Mouse (Mus musculus) forebrain, postnatal 0 days (tissue): ENCODE results near the gene Timm10. TPM values are rescaled to one million over a fixed set of nuclear protein-coding genes. Genes with fewer than 3 reads are reported as not detected.
"Not testable (repeated sequence)": the region's sequence is repeated elsewhere in the genome, so short reads cannot be mapped to it uniquely, and the experiment has no call there.

Experiments
- ATAC-seq: fragments of 200-750 bp; cut with Nextera tagmentation; 2 replicates; pipeline ENCODE4 v1.8.0; 2017; ENCODE audit warnings: mild to moderate bottlenecking, moderate library complexity
- DNase-seq: peaks from one replicate; pipeline ENCODE4 v3.0.0-alpha.2; 2015
- H3K27ac ChIP-seq: fragments of 300-500 bp; sonication (generic); 2 replicates; pipeline ENCODE4 v1.5.1; 2014; ENCODE audit warnings: low read depth, mild to moderate bottlenecking, antibody characterized with exemption, low read length, moderate library complexity, mixed read lengths
- H3K27me3 ChIP-seq: fragments of 300-500 bp; sonication (generic); 2 replicates; pipeline ENCODE4 v1.6.1; 2014; ENCODE audit warnings: mild to moderate bottlenecking, low read length, mixed read lengths; ENCODE audit not compliant: insufficient read depth
- H3K36me3 ChIP-seq: fragments of 300-500 bp; sonication (generic); 2 replicates; pipeline ENCODE4 v1.6.1; 2014; ENCODE audit warnings: mild to moderate bottlenecking, moderate library complexity; ENCODE audit not compliant: insufficient read depth
- H3K4me1 ChIP-seq: fragments of 300-500 bp; sonication (generic); 2 replicates; pipeline ENCODE4 v1.6.1; 2014; ENCODE audit warnings: antibody characterized with exemption; ENCODE audit not compliant: insufficient read depth
- H3K4me2 ChIP-seq: fragments of 300-500 bp; sonication (generic); 2 replicates; pipeline ENCODE4 v1.6.1; 2014; ENCODE audit warnings: low read depth, mild to moderate bottlenecking, moderate library complexity
- H3K4me3 ChIP-seq: fragments of 300-500 bp; sonication (generic); 2 replicates; pipeline ENCODE4 v1.5.1; 2014; ENCODE audit warnings: low read depth, low read length, mixed read lengths
- H3K9ac ChIP-seq: fragments of 300-500 bp; sonication (generic); 2 replicates; pipeline ENCODE4 v1.6.1; 2014; ENCODE audit warnings: mild to moderate bottlenecking
- H3K9me3 ChIP-seq: fragments of 300-500 bp; sonication (generic); 2 replicates; pipeline ENCODE4 v1.6.1; 2016; ENCODE audit warnings: low read length
- CTCF ChIP-seq: sonication (generic); IDR thresholded peaks from 2 replicates; pipeline ENCODE4 v1.5.1; 2016; ENCODE audit warnings: antibody characterized with exemption, control low read depth, low read depth
- WGBS: fragments of 180-500 bp; shearing (Covaris S2); extraction: QIAGEN DNeasy Blood & Tissue Kit; methylation state at CpG from one replicate; pipeline ENCODE4 v1.1.7; 2014; 5-methylcytosine and 5-hydroxymethylcytosine counted together
- polyA plus RNA-seq: library from polyadenylated mRNA; unstranded; fragments of >200 nt; fragmentation: Nextera tagmentation; extraction: Ambion mirVana; gene quantifications from 2 replicates; pipeline ENCODE4 v1.2.1, GENCODE M21; 2015
- total RNA-seq: library from RNA; depleted of rRNA; stranded (reverse); fragments of >200 nt; gene quantifications from 2 replicates; pipeline ENCODE4 v1.2.3, GENCODE M21; 2014

Gene Timm10
- total and polyA plus RNA-seq, 2 experiments from 2014 or later, result 67.3 to 97.7 TPM

DNA sequence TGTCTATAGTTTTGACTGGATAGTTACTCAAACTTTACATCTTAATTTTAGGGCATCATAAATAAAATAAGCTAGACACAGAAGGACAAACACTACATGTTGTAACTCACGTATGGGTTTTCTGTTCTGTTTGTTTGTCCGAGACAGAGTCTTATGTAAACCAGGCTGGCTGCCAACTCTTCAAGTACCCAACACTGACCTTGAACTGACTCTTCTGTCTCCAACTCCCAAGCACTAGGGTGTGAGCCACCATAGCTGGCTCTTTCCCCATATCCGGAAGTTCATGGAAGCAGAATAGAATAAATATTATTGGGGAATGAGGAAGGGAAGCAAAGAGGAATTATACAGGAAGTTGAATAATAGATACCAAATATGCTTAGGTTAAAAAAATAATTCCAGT, 34.3 kb upstream of the Timm10 start:
- no peak overlapping the region for H3K4me3 ChIP-seq
- no peaks in the 10 kb centered on the region for H3K9me3 ChIP-seq
- no peak overlapping the region for H3K9ac ChIP-seq
- no peaks in the 10 kb centered on the region for H3K27me3 ChIP-seq
- no peak for TF ChIP-seq CTCF
- ATAC-seq (no peak), DNase-seq (no peak)
- no peaks in the 10 kb centered on the region for H3K36me3 ChIP-seq
- no peaks in the 10 kb centered on the region for H3K4me1 ChIP-seq
- H3K4me2 ChIP-seq, result no peak overlapping the region
- WGBS, result 88% methylated on average over 3 of the region's 3 CpGs
- H3K27ac ChIP-seq, result no peak overlapping the region

DNA sequence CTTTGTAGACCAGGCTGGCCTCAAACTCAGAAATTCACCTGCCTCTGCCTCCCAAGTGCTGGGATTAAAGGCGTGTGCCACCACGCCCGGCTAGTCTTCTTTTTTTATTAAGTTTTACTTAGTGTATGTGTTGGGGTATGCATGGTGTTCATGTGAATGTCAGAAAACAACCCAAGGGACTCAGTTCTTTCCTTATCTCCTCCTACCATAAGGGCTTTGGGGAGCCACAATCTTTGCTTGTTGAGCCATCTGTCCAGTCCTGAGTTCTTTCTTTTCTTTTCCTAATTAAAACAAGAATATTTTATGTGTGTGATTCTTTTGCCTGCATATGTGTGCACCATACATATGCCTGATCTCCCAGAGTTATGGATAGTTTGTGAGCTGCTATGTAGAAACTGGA, 33.6 kb upstream of the Timm10 start:
- 91% methylated on average over 3 of the region's 3 CpGs for WGBS
- Histone ChIP-seq H3K9ac (no peak overlapping the region), H3K4me3 (no peak overlapping the region), H3K4me2 (no peak overlapping the region), H3K4me1 (no peaks in the 10 kb centered on the region), H3K9me3 (no peaks in the 10 kb centered on the region), H3K27ac (no peak overlapping the region), H3K27me3 (no peaks in the 10 kb centered on the region), H3K36me3 (no peaks in the 10 kb centered on the region)
- DNase-seq, result no peak
- TF ChIP-seq CTCF, result no peak
- ATAC-seq, result no peak

DNA sequence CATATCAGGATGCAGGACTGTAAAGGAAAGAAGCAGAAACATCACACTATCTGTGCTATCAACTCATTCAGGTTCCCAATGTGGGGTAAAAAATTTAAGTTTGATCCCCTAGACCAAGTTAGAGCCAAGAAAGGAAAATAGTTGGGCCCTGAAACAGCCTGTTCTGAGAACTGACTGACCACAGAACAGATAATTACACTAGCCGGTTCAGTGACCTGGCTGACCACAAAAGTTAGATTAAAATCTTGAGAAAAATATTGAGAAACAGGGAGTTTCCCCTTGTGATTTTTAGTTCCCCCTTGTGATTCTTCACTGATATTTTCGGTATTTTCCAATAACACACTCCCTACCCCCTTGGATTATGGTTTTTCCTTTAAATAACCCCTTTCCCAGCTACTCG, 32.9 kb upstream of the Timm10 start:
- 82% methylated on average over 3 of the region's 3 CpGs for WGBS

DNA sequence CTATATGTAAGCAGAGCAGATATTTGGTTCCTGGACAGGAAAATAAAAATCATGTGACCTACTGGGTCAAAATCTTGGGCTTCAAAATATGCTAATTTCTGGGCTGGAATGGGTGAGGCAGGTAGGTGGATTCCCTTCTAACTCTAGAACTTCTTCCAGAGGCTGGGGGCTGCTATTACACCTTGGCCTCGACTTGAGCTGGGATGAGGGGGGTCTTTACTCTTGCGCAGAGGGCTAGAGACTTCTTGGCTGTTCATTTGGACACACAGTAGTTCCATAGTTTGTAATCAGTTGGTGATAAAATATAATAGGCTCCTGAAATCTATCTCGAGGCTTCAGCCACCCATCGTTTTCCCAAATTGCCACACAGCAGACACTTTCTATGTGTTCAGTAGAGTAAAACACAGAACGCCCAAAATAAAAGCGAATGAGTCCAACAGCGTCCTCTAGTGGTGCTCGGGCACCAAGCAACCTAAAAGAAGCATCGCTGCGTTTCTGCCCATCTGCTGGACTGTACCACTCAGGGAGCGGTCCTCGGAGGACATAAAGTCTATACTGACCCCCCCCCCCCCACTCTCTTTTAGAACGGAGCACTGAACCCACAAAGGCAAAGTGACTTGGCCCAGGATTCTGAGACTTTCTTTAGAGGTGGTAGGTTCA, 28.8 kb upstream of the Timm10 start:
- Histone ChIP-seq H3K4me2 (peak overlapping the region; percentile 92), H3K27ac (no peak overlapping the region)

More for the DNA sequence above, 32.9 kb upstream of the Timm10 start:
- DNase-seq, result no peak
- Histone ChIP-seq H3K9me3 (no peaks in the 10 kb centered on the region), H3K4me3 (no peak overlapping the region), H3K36me3 (no peaks in the 10 kb centered on the region), H3K4me2 (no peak overlapping the region), H3K27me3 (no peaks in the 10 kb centered on the region), H3K9ac (no peak overlapping the region), H3K4me1 (no peaks in the 10 kb centered on the region), H3K27ac (no peak overlapping the region)
- ATAC-seq, result no peak
- TF ChIP-seq CTCF, result no peak

DNA sequence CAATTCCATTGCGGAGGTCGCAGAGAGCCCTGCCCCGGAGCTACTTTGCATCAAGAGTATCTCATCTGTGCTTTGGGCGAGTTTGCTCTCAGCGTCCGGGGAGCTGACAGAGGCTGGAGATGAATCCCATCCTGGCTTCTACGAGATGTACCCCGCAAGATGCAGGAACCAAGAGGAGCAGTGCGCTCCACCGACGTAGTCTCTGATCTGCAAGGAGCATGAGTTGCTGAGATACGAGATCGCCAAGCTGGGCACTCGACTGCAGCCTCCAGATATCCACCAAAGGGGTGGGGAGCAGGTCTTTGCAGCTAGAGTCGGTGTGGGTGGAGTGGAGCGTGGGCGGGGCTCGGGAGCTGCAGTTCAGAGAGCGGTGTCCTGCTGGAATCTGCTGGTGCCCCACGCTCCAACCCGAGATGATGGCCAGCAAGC, 28.3 kb upstream of the Timm10 start, which contains the start of gene Ube2l6:
Gene Ube2l6, plus strand, starts transcription at position 336 of the 429 bp plus-strand sequence.
- H3K9me3 ChIP-seq, result no peaks in the 10 kb centered on the region
- DNase-seq (peak; percentile 47), ATAC-seq (peak; percentile 56)
- peak within 1 kb of the TSS; percentile 43 for H3K9ac ChIP-seq
- 0% methylated on average over 19 of the region's 21 CpGs for WGBS
- H3K4me3 ChIP-seq, result peak within 1 kb of the TSS; percentile 52
- no peaks in the 10 kb centered on the region for H3K36me3 ChIP-seq
- no peak within 1 kb of the TSS for H3K27ac ChIP-seq
- peak within 1 kb of the TSS; percentile 92 for H3K4me2 ChIP-seq
- H3K27me3 ChIP-seq, result no peaks in the 10 kb centered on the region
- no peaks in the 10 kb centered on the region for H3K4me1 ChIP-seq
- no peak for TF ChIP-seq CTCF

More for the DNA sequence above, 28.8 kb upstream of the Timm10 start:
- no peaks in the 10 kb centered on the region for H3K4me1 ChIP-seq
- H3K36me3 ChIP-seq, result no peaks in the 10 kb centered on the region
- ATAC-seq (peak; percentile 86), DNase-seq (peak; percentile 91)
- H3K9me3 ChIP-seq, result no peaks in the 10 kb centered on the region
- TF ChIP-seq CTCF, result peak; percentile 89
- peak overlapping the region; percentile 52 for H3K4me3 ChIP-seq
- no peaks in the 10 kb centered on the region for H3K27me3 ChIP-seq
- H3K9ac ChIP-seq, result peak overlapping the region; percentile 43
- WGBS, result 7% methylated on average over 13 of the region's 13 CpGs

DNA sequence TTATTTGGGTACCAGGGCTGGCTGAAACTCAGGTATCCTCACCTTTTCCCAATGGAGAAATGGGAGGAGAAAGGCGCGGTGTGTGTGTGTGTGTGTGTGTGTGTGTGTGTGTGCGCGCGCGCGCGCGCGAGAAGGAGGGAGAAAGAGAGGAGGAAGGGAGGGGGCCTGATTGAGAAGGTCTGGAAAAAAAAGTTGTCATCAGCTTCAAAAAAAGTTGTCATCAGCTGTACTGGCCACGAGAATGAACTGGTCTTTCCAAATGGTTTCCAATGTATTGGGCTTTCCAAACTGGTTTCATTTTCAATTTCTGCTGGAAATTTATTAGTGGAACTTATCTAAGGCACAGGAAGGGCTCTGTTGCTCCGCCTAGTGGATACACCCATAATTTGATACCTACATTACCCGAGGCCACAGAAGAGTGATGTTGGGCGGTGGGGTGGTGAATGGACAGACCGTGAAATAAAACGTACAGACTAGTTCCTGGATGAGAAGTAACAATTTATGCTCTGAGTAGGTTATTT, 27.7 kb upstream of the Timm10 start:
- peak overlapping the region; percentile 43 for H3K9ac ChIP-seq
- WGBS, result 4% methylated on average over 12 of the region's 16 CpGs
- peak overlapping the region; percentile 92 for H3K4me2 ChIP-seq
- no peaks in the 10 kb centered on the region for H3K36me3 ChIP-seq
- no peak overlapping the region for H3K27ac ChIP-seq
- no peaks in the 10 kb centered on the region for H3K4me1 ChIP-seq
- no peaks in the 10 kb centered on the region for H3K9me3 ChIP-seq
- DNase-seq (peak; percentile 81), ATAC-seq (peak; percentile 61)
- H3K27me3 ChIP-seq, result no peaks in the 10 kb centered on the region
- H3K4me3 ChIP-seq, result peak overlapping the region; percentile 52
- TF ChIP-seq CTCF, result peak; percentile 73

DNA sequence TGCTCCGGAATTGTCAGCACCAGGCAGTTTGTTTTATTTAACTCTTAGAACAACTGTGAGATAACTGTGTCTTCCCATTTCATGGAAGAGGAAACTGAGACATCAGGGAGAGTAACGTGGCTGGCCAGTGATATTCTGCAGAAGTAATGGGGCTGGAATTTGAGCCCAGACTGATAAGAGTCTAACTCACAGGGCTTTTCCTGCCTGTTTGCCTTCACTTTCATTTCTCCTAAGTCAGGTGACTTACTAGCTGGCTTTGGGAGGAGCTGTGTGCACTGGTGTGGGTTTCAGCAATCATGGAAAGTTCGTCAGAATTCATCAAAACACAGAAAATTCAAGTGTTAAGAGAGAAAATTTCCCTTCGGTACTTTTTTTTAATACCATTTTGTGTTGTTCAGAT, 26.5 kb upstream of the Timm10 start:
- H3K4me3 ChIP-seq, result no peak overlapping the region
- no peak overlapping the region for H3K9ac ChIP-seq
- TF ChIP-seq CTCF, result no peak
- H3K4me1 ChIP-seq, result no peaks in the 10 kb centered on the region
- no peak overlapping the region for H3K27ac ChIP-seq
- H3K36me3 ChIP-seq, result no peaks in the 10 kb centered on the region
- H3K9me3 ChIP-seq, result no peaks in the 10 kb centered on the region
- H3K4me2 ChIP-seq, result no peak overlapping the region
- no peak for ATAC-seq
- H3K27me3 ChIP-seq, result no peaks in the 10 kb centered on the region
- 86% methylated on average over 4 of the region's 4 CpGs for WGBS
- no peak for DNase-seq

DNA sequence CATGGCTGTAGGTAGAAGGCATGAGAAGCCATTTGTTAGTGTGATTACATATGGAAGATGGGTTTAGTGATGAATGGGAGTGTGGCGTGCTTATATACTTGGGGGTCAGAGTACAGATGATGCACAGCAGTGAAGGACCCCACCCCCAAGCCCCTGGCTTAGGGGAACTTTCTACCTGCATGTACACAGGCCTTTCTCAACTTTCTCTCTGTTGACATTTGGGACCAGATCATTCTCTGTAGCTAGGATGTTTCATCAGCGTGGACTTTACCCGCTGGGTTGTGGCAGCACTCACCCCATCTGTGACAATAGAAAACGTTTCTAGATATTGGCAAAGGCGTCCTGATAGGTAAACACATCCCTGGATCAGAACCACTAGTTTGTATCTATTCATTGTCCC, 25.6 kb upstream of the Timm10 start:
- H3K9me3 ChIP-seq, DNase-seq, H3K4me2 ChIP-seq, H3K36me3 ChIP-seq, H3K4me3 ChIP-seq, H3K9ac ChIP-seq, H3K27ac ChIP-seq, ATAC-seq, H3K27me3 ChIP-seq, H3K4me1 ChIP-seq: not testable (repeated sequence)
- 87% methylated on average over 5 of the region's 5 CpGs for WGBS
